Mouse (Mus musculus) heart, embryonic 11.5 days (tissue): ENCODE measurements around the gene Pmepa1. TPM values are rescaled to one million over a fixed set of nuclear protein-coding genes. Genes with fewer than 3 reads are reported as not detected.

Experiments
- ATAC-seq: fragments of 200-750 bp; cut with Nextera tagmentation; replicated peaks from 2 replicates; pipeline ENCODE4 v1.8.0; 2017; ENCODE audit warnings: moderate library complexity; ENCODE audit not compliant: insufficient number of reproducible peaks, low FRiP score, low TSS enrichment
- H3K27ac ChIP-seq: fragments of 300-500 bp; sonication (generic); 2 replicates; pipeline ENCODE4 v1.5.1; 2014; ENCODE audit warnings: mild to moderate bottlenecking, low read depth, low read length
- H3K27me3 ChIP-seq: fragments of 300-500 bp; sonication (generic); 2 replicates; pipeline ENCODE4 v1.6.1; 2014; ENCODE audit warnings: mild to moderate bottlenecking, low read length, mixed read lengths; ENCODE audit not compliant: control insufficient read depth, insufficient read depth
- H3K36me3 ChIP-seq: fragments of 300-500 bp; sonication (generic); 2 replicates; pipeline ENCODE4 v1.6.1; 2014; ENCODE audit warnings: mild to moderate bottlenecking, low read length, moderate library complexity, mixed read lengths; ENCODE audit not compliant: control insufficient read depth, insufficient read depth
- H3K4me1 ChIP-seq: fragments of 300-500 bp; sonication (generic); 2 replicates; pipeline ENCODE4 v1.6.1; 2014; ENCODE audit warnings: low read length; ENCODE audit not compliant: control insufficient read depth, insufficient read depth
- H3K4me2 ChIP-seq: fragments of 300-500 bp; sonication (generic); 2 replicates; pipeline ENCODE4 v1.6.1; 2014; ENCODE audit warnings: mild to moderate bottlenecking, moderate library complexity
- H3K4me3 ChIP-seq: fragments of 300-500 bp; sonication (generic); 2 replicates; pipeline ENCODE4 v1.5.1; 2014; ENCODE audit warnings: low read depth, low read length
- H3K9ac ChIP-seq: fragments of 300-500 bp; sonication (generic); 2 replicates; pipeline ENCODE4 v1.6.1; 2014; ENCODE audit warnings: mild to moderate bottlenecking, low read depth, low read length, moderate library complexity
- H3K9me3 ChIP-seq: fragments of 300-500 bp; sonication (generic); replicated peaks from 2 replicates; pipeline ENCODE4 v1.6.1; 2016; ENCODE audit warnings: low read length; ENCODE audit not compliant: control insufficient read depth
- WGBS: fragments of 180-500 bp; shearing (Covaris S2); extraction: QIAGEN DNeasy Blood & Tissue Kit; methylation state at CpG from one replicate; pipeline ENCODE4 v1.1.7; 2014; ENCODE audit not compliant: insufficient replicate concordance; 5-methylcytosine and 5-hydroxymethylcytosine counted together
- polyA plus RNA-seq: library from polyadenylated mRNA; unstranded; fragments of >200 nt; fragmentation: Nextera tagmentation; extraction: Ambion mirVana; gene quantifications from 2 replicates; pipeline ENCODE4 v1.2.1, GENCODE M21; 2014

The Pmepa1 gene
- polyA plus RNA-seq, 1 experiment from 2014 or later = 4.7 TPM

GRCm38 (mm10) chr2:173251675-173252074, 24.7 kb downstream of the Pmepa1 start:
- Histone ChIP-seq H3K27ac (no peak overlapping the region), H3K9me3 (no peaks in the 10 kb centered on the region), H3K9ac (no peak overlapping the region), H3K4me1 (peaks cover 76% of the 10 kb centered on the region), H3K4me3 (no peak overlapping the region), H3K27me3 (no peaks in the 10 kb centered on the region), H3K36me3 (no peaks in the 10 kb centered on the region), H3K4me2 (no peak overlapping the region)
- ATAC-seq = no peak
- 73% methylated on average over 9 of the region's 9 CpGs for WGBS

DNA sequence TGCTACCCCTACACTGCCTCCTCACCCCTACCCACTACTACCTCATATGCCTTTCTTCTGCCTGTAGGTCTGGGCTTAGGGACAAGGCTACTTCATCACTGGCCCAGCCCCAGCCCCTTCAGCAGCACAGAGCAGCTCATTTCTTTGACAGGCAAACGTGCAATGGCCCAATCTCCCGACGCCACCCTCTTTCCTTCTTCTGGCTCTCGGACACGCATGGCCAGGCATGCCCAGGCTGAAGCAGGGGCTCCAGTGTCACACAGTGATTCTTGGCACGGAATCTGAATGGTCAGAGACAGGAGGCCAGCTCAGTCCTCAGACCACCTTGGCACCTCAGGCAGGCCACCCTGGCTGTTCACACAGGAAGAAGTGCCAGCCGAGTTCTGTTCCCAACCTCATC, 25.2 kb downstream of the Pmepa1 start:
- H3K9me3 ChIP-seq = no peaks in the 10 kb centered on the region
- H3K36me3 ChIP-seq = no peaks in the 10 kb centered on the region
- ATAC-seq = no peak
- no peak overlapping the region for H3K4me2 ChIP-seq
- no peaks in the 10 kb centered on the region for H3K27me3 ChIP-seq
- no peak overlapping the region for H3K4me3 ChIP-seq
- peaks cover 75% of the 10 kb centered on the region for H3K4me1 ChIP-seq
- H3K9ac ChIP-seq = no peak overlapping the region
- WGBS = 59% methylated on average over 7 of the region's 7 CpGs
- H3K27ac ChIP-seq = peak overlapping the region; percentile 62; the same call in 1 of the 2 replicates

GRCm38 (mm10) chr2:173250411-173250810, 25.9 kb downstream of the Pmepa1 start:
- Histone ChIP-seq H3K27ac (peak overlapping the region; percentile 62), H3K4me3 (no peak overlapping the region), H3K4me2 (peak overlapping the region; percentile 30), H3K9me3 (no peaks in the 10 kb centered on the region), H3K9ac (no peak overlapping the region), H3K27me3 (no peaks in the 10 kb centered on the region), H3K4me1 (peaks cover 75% of the 10 kb centered on the region), H3K36me3 (no peaks in the 10 kb centered on the region)
- peak; percentile 50; the same call in 1 of the 2 replicates for ATAC-seq
- WGBS = 25% methylated on average over 2 of the region's 2 CpGs

GRCm38 (mm10) chr2:173249965-173250364, 26.4 kb downstream of the Pmepa1 start:
- Histone ChIP-seq H3K27ac (0 out of 2 replicates have a peak overlapping the region, but pooled peaks have one; percentile 62), H3K27me3 (no peaks in the 10 kb centered on the region), H3K9ac (no peak overlapping the region), H3K4me3 (no peak overlapping the region), H3K4me1 (peaks cover 75% of the 10 kb centered on the region), H3K36me3 (no peaks in the 10 kb centered on the region), H3K9me3 (no peaks in the 10 kb centered on the region), H3K4me2 (no peak overlapping the region)
- 68% methylated on average over 8 of the region's 8 CpGs for WGBS
- no peak for ATAC-seq

- no peak overlapping the region for H3K9ac ChIP-seq
- WGBS = 60% methylated on average over 3 of the region's 3 CpGs
- H3K27me3 ChIP-seq = no peaks in the 10 kb centered on the region
- H3K36me3 ChIP-seq = no peaks in the 10 kb centered on the region
- H3K27ac ChIP-seq = no peak overlapping the region
- H3K9me3 ChIP-seq = no peaks in the 10 kb centered on the region
- ATAC-seq = no peak
- no peak overlapping the region for H3K4me3 ChIP-seq
- H3K4me2 ChIP-seq = no peak overlapping the region
- peaks cover 69% of the 10 kb centered on the region for H3K4me1 ChIP-seq
Measured at GRCm38 (mm10) chr2:173249386-173249785, 26.9 kb downstream of the Pmepa1 start.

DNA sequence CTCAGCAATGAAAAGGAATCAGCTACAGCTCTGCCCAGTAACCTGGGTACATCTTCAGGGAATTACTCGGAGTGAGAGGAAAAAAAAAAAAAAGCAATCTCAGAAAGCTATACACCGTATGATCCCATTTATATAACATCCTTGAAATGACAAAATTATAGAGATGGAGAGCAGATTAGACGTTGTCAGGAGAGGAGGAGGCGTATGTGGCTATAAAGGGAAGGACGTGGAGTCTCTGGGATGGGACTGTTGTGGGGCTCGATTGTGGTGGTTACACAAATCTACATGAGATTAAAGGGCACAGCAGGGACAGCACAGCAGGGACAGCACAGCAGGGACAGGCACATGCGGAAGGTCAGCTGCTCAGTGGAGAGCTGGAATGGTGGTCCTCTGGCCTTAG, 27.5 kb downstream of the Pmepa1 start:
- H3K27ac ChIP-seq = no peak overlapping the region
- H3K9me3 ChIP-seq = no peaks in the 10 kb centered on the region
- H3K4me3 ChIP-seq = no peak overlapping the region
- ATAC-seq = no peak
- 63% methylated on average over 7 of the region's 7 CpGs for WGBS
- H3K4me2 ChIP-seq = no peak overlapping the region
- peaks cover 64% of the 10 kb centered on the region for H3K4me1 ChIP-seq
- no peaks in the 10 kb centered on the region for H3K36me3 ChIP-seq
- no peaks in the 10 kb centered on the region for H3K27me3 ChIP-seq
- no peak overlapping the region for H3K9ac ChIP-seq

DNA sequence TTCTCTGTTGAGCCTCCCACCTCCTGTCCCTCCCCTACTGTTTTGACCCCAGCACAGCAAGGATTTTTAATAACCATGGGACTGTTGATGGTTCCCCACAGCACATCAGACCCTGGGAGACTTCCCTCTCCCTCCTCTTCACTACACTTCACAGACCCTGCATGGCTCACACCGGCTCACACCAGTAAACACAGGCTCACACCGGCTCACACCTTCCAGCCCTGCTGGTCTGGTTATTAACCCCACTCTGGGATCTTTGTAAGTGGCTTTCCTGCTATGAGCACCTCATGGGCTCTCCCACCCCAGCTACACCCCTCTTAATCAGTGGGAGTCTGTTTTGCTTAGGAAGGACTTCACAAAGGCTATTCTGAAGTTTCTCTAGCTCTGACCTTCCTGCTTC, 28.4 kb downstream of the Pmepa1 start:
- Histone ChIP-seq H3K9ac (no peak overlapping the region), H3K4me1 (peaks cover 65% of the 10 kb centered on the region)

DNA sequence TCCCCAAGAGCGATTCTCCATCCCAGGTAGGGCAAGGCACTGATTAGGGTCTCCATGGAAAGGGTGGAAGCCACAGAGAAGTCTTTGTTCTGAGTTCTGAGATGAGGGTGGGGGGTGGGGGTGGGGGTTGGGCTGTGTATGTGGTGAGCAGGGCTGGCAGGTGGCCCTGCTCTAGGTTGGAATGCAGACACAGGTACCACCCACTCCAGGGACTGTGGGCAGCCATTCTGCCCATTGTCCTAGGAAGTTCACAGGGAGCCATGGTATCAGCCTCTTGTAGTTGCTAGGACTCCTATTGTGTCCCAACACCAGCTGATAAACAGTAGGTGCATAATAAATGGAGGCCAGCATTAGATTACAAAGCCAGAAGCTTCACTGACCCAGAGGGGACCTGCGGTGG, 29.1 kb downstream of the Pmepa1 start:
- Histone ChIP-seq H3K4me3 (no peak overlapping the region), H3K4me1 (peaks cover 62% of the 10 kb centered on the region), H3K27ac (no peak overlapping the region), H3K9ac (no peak overlapping the region), H3K4me2 (no peak overlapping the region), H3K27me3 (no peaks in the 10 kb centered on the region), H3K36me3 (no peaks in the 10 kb centered on the region), H3K9me3 (no peaks in the 10 kb centered on the region)
- no peak for ATAC-seq
- WGBS = 19% methylated on average over 2 of the region's 2 CpGs

More for the DNA sequence above, 28.4 kb downstream of the Pmepa1 start:
- ATAC-seq = no peak
- Histone ChIP-seq H3K27ac (peak overlapping the region; percentile 30; the same call in 1 of the 2 replicates), H3K4me3 (no peak overlapping the region), H3K9me3 (no peaks in the 10 kb centered on the region), H3K27me3 (no peaks in the 10 kb centered on the region), H3K36me3 (no peaks in the 10 kb centered on the region), H3K4me2 (no peak overlapping the region)
- 13% methylated on average over 2 of the region's 2 CpGs for WGBS

DNA sequence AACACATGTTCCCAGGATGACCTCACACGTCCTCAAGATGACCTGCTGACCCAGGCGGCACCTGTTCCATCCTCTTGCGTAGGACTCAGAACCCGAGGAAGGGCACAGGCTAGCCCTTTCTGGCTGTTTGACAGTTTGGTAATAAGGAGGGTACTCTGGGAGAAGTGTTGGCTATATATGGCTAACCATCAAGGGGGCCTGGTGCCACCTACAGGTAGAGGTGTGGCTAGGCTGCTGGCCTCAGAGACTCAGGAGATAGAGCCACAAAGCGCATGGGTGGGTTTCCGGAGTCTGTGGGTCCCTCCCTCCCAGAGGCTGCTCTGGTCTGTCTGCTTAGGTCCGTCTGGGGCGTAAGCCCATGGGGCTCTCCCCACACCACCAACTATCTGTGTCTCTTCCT, 29.6 kb downstream of the Pmepa1 start:
- H3K27ac ChIP-seq = no peak overlapping the region
- H3K4me3 ChIP-seq = no peak overlapping the region
- no peaks in the 10 kb centered on the region for H3K36me3 ChIP-seq
- H3K9me3 ChIP-seq = no peaks in the 10 kb centered on the region
- H3K27me3 ChIP-seq = no peaks in the 10 kb centered on the region
- H3K4me1 ChIP-seq = peaks cover 56% of the 10 kb centered on the region
- no peak overlapping the region for H3K9ac ChIP-seq
- ATAC-seq = no peak
- 54% methylated on average over 8 of the region's 8 CpGs for WGBS
- H3K4me2 ChIP-seq = no peak overlapping the region
